Mouse (Mus musculus): ENCODE results near the gene Myct1. TPM values are rescaled to one million over a fixed set of nuclear protein-coding genes. Genes with fewer than 3 reads are reported as not detected.
A peak's percentile ranks its signal among the peaks of the same experiment; 100 is the strongest.

Myct1 gene
- polyA plus RNA-seq, 1 experiment from 2014 or later = 2.1 TPM

DNA sequence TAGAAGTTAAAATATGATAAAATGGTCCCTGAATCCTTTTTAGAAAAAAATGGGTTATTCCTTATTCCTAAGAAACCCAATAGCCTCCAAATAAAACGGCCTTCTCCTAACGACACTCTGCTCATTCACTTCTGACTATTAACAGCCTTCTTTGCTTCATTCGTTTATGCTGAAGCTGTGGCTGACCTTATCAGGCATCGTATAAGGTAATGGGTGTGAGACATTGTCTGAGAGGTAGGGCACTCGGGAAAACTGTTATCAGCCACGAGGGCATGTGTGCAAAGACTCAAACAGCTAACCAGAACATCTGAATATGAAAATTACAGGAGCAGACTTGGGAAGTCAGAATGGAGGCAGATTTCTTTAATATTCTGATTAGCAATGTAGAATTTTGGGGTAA is 3.0 kb downstream of the Myct1 start:
- Histone ChIP-seq H3K9ac (ENCODE audit: low read length) (no peak overlapping the region), H3K9me3 (ENCODE audit: control insufficient read depth, low read length) (no peaks in the 10 kb centered on the region), H3K27ac (ENCODE audit: low read depth, low read length) (no peak overlapping the region), H3K4me3 (ENCODE audit: low read depth, low read length) (no peak overlapping the region), H3K4me1 (ENCODE audit: control insufficient read depth, insufficient read depth, low read length) (no peaks in the 10 kb centered on the region), H3K4me2 (ENCODE audit: low read depth) (no peak overlapping the region), H3K36me3 (ENCODE audit: control insufficient read depth, insufficient read depth, low read length) (no peaks in the 10 kb centered on the region), H3K27me3 (ENCODE audit: control insufficient read depth, insufficient read depth, low read length) (no peaks in the 10 kb centered on the region)
- DNase-seq (ENCODE audit: low spot score) (no peak), ATAC-seq (ENCODE audit: insufficient read depth, low FRiP score, low TSS enrichment) (no peak)
- 69% methylated on average over 6 of the region's 6 CpGs for WGBS

DNA sequence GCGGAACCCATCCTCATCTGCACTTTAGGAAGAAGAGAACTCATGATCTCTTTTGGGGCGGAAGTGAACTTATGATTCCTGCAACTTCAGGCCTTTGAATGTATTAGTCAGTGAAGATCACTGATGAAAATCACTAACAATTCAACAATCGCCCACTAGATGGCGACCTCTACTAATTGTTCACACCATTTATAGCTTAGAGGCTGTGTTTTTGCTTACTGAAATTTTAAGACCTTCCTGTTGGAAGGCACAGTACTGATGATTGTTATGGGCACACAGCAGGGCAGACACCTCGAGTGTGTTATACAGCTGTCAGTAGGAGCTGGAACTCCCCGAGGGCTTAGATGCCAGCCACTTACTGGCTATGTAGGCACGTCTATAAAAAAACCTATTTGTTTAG is 6.5 kb downstream of the Myct1 start:
- H3K9me3 ChIP-seq (ENCODE audit: control insufficient read depth, low read length) = no peaks in the 10 kb centered on the region
- no peak overlapping the region for H3K9ac ChIP-seq (ENCODE audit: low read length)
- 19% methylated on average over 7 of the region's 7 CpGs for WGBS
- DNase-seq (ENCODE audit: low spot score) = peak; percentile 46
- peak; percentile 80 for ATAC-seq (ENCODE audit: insufficient read depth, low FRiP score, low TSS enrichment)
- H3K4me3 ChIP-seq (ENCODE audit: low read depth, low read length) = no peak overlapping the region
- H3K4me1 ChIP-seq (ENCODE audit: control insufficient read depth, insufficient read depth, low read length) = no peaks in the 10 kb centered on the region
- no peak overlapping the region for H3K27ac ChIP-seq (ENCODE audit: low read depth, low read length)
- no peak overlapping the region for H3K4me2 ChIP-seq (ENCODE audit: low read depth)
- no peaks in the 10 kb centered on the region for H3K36me3 ChIP-seq (ENCODE audit: control insufficient read depth, insufficient read depth, low read length)
- no peaks in the 10 kb centered on the region for H3K27me3 ChIP-seq (ENCODE audit: control insufficient read depth, insufficient read depth, low read length)

DNA sequence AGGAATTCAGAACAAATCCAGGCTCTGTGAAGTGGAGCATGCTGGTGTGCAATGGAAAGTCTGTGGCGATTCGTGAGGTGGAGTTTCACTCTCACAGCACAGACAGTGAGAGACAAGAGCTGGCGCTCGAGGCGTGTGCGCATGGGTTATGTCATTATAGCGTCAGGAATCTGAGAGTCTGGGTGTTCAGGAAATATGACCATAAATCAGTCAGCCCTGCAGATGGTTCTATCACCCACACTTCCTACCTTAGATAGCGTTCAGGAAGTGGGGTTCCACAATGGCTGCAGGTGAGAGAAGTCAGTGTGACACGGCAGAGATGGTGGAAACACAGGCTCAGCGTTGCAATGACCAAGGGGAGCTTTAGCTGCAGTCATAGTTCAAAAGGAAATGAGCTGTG is 9.9 kb downstream of the Myct1 start:
- no peaks in the 10 kb centered on the region for H3K27me3 ChIP-seq (ENCODE audit: control insufficient read depth, insufficient read depth, low read length)
- no peak overlapping the region for H3K27ac ChIP-seq (ENCODE audit: low read depth, low read length)
- H3K9me3 ChIP-seq (ENCODE audit: control insufficient read depth, low read length) = no peaks in the 10 kb centered on the region
- no peaks in the 10 kb centered on the region for H3K36me3 ChIP-seq (ENCODE audit: control insufficient read depth, insufficient read depth, low read length)
- H3K9ac ChIP-seq (ENCODE audit: low read length) = no peak overlapping the region
- no peak overlapping the region for H3K4me2 ChIP-seq (ENCODE audit: low read depth)
- 87% methylated on average over 10 of the region's 10 CpGs for WGBS
- DNase-seq (ENCODE audit: low spot score) (no peak), ATAC-seq (ENCODE audit: insufficient read depth, low FRiP score, low TSS enrichment) (no peak)
- H3K4me3 ChIP-seq (ENCODE audit: low read depth, low read length) = no peak overlapping the region
- H3K4me1 ChIP-seq (ENCODE audit: control insufficient read depth, insufficient read depth, low read length) = no peaks in the 10 kb centered on the region

DNA sequence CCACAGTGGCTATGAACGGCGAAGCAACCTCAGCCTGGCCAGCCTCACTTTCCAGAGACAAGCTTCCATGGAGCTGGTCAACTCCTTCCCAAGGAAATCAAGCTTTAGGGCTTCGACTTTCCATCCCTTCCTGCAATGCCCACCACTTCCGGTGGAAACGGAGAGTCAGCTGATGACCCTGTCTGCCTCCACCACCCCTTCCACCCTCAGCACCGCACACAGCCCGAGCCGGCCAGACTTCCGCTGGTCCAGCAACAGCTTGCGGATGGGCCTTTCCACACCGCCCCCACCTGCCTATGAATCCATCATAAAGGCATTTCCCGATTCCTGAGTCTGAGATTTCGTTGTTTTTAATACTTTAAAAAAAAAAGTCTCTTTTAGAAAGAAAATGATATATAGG is 10.8 kb downstream of the Myct1 start:
- ATAC-seq (ENCODE audit: insufficient read depth, low FRiP score, low TSS enrichment) (no peak), DNase-seq (ENCODE audit: low spot score) (no peak)
- H3K4me1 ChIP-seq (ENCODE audit: control insufficient read depth, insufficient read depth, low read length) = no peaks in the 10 kb centered on the region
- H3K27ac ChIP-seq (ENCODE audit: low read depth, low read length) = no peak overlapping the region
- H3K9ac ChIP-seq (ENCODE audit: low read length) = no peak overlapping the region
- no peak overlapping the region for H3K4me3 ChIP-seq (ENCODE audit: low read depth, low read length)
- no peaks in the 10 kb centered on the region for H3K36me3 ChIP-seq (ENCODE audit: control insufficient read depth, insufficient read depth, low read length)
- 90% methylated on average over 13 of the region's 13 CpGs for WGBS
- H3K4me2 ChIP-seq (ENCODE audit: low read depth) = no peak overlapping the region
- no peaks in the 10 kb centered on the region for H3K27me3 ChIP-seq (ENCODE audit: control insufficient read depth, insufficient read depth, low read length)
- no peaks in the 10 kb centered on the region for H3K9me3 ChIP-seq (ENCODE audit: control insufficient read depth, low read length)

DNA sequence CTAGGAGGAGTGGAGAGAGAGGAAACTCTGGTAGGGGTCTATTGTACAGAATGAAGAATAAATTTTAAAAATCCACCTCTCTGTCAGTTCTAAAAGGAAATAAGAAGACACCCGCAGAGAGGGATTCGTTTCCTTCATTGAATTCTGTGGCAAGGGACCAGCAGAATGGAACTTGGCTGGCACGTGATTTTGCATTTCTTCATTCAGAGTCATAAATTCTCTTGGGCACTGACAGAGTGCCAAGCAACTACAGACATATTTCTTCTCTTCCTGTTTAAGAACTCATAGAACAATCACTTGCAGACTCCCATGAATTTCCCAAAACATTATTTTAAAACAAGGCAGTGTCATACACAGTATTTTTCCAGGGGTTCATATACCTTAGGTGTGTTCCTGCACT is 15.3 kb downstream of the Myct1 start:
- Histone ChIP-seq H3K9ac (ENCODE audit: low read length) (no peak overlapping the region), H3K27ac (ENCODE audit: low read depth, low read length) (no peak overlapping the region), H3K4me2 (ENCODE audit: low read depth) (no peak overlapping the region), H3K9me3 (ENCODE audit: control insufficient read depth, low read length) (no peaks in the 10 kb centered on the region), H3K4me1 (ENCODE audit: control insufficient read depth, insufficient read depth, low read length) (no peaks in the 10 kb centered on the region), H3K36me3 (ENCODE audit: control insufficient read depth, insufficient read depth, low read length) (no peaks in the 10 kb centered on the region), H3K27me3 (ENCODE audit: control insufficient read depth, insufficient read depth, low read length) (no peaks in the 10 kb centered on the region), H3K4me3 (ENCODE audit: low read depth, low read length) (no peak overlapping the region)
- no peak for ATAC-seq (ENCODE audit: insufficient read depth, low FRiP score, low TSS enrichment)
- 79% methylated on average over 3 of the region's 3 CpGs for WGBS
- DNase-seq (ENCODE audit: low spot score) = no peak

DNA sequence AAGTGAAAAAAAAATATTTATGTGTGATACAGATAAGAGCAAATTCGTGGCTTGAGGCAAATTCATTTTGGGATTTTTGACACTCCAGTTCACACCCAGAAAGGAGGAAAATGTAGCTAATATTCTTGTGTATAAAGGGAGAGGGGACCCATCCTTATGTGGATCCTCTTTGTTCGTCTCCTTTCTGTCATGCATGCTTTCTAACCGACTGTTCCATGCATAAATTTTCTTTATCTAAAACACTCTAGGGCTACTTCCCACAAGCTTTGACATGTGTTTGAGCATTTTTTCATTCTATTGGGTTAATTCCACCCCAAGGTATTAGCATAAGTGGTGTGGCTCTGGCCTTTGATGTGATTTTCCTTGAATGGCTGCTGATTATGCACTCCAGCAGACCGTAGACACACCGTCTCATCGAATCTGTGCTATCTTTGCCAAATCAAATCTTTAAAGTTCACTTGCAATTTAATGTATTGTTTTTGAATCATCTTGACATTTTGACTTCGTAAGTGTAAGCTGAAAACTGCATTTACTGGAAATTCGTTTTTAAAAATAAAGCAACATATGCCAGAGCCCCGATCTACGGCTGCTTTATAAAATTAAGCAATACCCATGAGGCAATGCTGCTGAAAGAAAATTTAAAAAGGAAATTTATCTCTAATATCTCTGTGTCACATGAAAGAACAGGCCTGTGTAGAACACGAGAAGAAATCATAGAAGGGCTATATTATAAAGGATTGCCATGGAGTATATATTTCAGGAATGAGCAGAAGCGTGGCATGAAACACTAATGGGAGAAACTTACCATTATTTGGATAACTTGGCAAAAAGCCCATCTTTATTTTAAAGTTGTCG is 21.8 kb downstream of the Myct1 start:
- Histone ChIP-seq H3K27me3 (ENCODE audit: control insufficient read depth, insufficient read depth, low read length) (no peaks in the 10 kb centered on the region), H3K4me2 (ENCODE audit: low read depth) (no peak overlapping the region), H3K27ac (ENCODE audit: low read depth, low read length) (no peak overlapping the region), H3K9ac (ENCODE audit: low read length) (no peak overlapping the region), H3K9me3 (ENCODE audit: control insufficient read depth, low read length) (no peaks in the 10 kb centered on the region), H3K36me3 (ENCODE audit: control insufficient read depth, insufficient read depth, low read length) (no peaks in the 10 kb centered on the region), H3K4me3 (ENCODE audit: low read depth, low read length) (no peak overlapping the region), H3K4me1 (ENCODE audit: control insufficient read depth, insufficient read depth, low read length) (no peaks in the 10 kb centered on the region)
- ATAC-seq (ENCODE audit: insufficient read depth, low FRiP score, low TSS enrichment) (no peak), DNase-seq (ENCODE audit: low spot score) (no peak)
- WGBS = 87% methylated on average over 13 of the region's 13 CpGs

DNA sequence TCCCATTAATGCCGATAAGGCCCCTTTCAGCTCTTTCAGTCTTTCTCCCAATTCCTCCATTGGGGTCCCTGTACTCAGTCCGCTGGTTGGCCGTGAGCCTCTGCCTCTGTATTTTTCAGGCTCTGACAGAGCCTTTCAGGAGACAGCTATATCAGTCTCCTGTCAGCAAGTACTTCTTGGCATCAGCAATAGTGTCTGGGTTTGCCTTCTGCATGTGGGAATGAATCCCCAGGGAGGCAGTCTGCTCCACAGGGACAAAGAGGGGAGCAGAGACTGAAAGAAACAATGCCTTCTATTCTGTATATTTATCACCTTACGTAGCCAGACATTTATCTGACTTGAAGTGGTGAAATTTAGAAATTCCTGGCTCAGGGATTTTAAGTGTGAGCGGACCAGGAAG is 32.7 kb downstream of the Myct1 start:
- 84% methylated on average over 5 of the region's 5 CpGs for WGBS
- H3K4me1 ChIP-seq (ENCODE audit: control insufficient read depth, insufficient read depth, low read length) = no peaks in the 10 kb centered on the region
- no peaks in the 10 kb centered on the region for H3K9me3 ChIP-seq (ENCODE audit: control insufficient read depth, low read length)
- ATAC-seq (ENCODE audit: insufficient read depth, low FRiP score, low TSS enrichment) (no peak), DNase-seq (ENCODE audit: low spot score) (no peak)
- H3K9ac ChIP-seq (ENCODE audit: low read length) = no peak overlapping the region
- H3K27me3 ChIP-seq (ENCODE audit: control insufficient read depth, insufficient read depth, low read length) = no peaks in the 10 kb centered on the region
- no peaks in the 10 kb centered on the region for H3K36me3 ChIP-seq (ENCODE audit: control insufficient read depth, insufficient read depth, low read length)
- H3K27ac ChIP-seq (ENCODE audit: low read depth, low read length) = no peak overlapping the region
- no peak overlapping the region for H3K4me2 ChIP-seq (ENCODE audit: low read depth)
- no peak overlapping the region for H3K4me3 ChIP-seq (ENCODE audit: low read depth, low read length)

DNA sequence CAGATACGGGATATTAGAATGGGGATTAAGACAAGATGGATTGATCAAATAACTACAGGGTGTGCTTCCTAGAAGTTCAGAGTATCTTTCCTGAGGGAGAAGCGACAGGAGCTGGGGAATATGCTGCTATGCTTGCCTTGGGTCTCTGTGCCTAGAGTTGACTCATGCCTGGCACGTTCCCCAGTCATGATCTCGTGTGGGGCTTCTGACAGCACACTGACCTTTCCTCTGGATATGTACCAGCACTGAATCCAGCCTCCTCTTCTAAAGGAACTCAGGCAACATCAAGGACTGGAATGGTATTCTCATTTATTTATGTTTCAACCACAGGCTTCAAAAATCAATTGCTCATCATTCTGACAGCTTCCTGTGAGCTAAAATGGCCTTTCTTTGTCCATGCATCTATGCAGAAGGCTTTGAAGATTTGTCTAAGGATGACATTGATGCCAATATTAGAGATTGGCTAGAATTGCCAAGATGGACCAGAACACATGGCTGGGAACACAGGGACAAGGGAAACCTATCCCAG is 40.2 kb downstream of the Myct1 start:
- DNase-seq (ENCODE audit: low spot score) (no peak), ATAC-seq (ENCODE audit: insufficient read depth, low FRiP score, low TSS enrichment) (no peak)
- H3K4me2 ChIP-seq (ENCODE audit: low read depth) = no peak overlapping the region
- no peak overlapping the region for H3K4me3 ChIP-seq (ENCODE audit: low read depth, low read length)
- 80% methylated on average over 4 of the region's 4 CpGs for WGBS
- H3K9me3 ChIP-seq (ENCODE audit: control insufficient read depth, low read length) = no peaks in the 10 kb centered on the region
- H3K9ac ChIP-seq (ENCODE audit: low read length) = no peak overlapping the region
- H3K4me1 ChIP-seq (ENCODE audit: control insufficient read depth, insufficient read depth, low read length) = no peaks in the 10 kb centered on the region
- no peaks in the 10 kb centered on the region for H3K27me3 ChIP-seq (ENCODE audit: control insufficient read depth, insufficient read depth, low read length)
- no peaks in the 10 kb centered on the region for H3K36me3 ChIP-seq (ENCODE audit: control insufficient read depth, insufficient read depth, low read length)
- H3K27ac ChIP-seq (ENCODE audit: low read depth, low read length) = no peak overlapping the region

DNA sequence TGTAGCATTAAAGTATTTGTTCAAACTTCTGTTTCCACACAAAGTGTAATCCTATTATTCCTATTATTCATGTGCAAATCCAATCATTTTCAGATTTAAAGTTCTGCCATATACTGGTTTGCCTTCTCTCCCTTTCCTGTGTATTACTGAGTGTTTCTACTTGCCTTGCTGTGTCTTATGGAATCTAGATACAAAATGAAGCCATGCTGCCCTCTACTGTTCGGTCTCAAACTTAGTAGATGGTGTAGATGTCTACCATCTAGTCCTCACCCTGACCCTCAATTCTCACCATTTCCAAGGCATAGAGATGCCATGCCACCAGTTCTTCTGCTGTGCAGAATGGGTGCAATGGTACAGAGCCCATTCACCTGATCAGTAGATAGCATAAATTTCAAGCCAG is 40.8 kb downstream of the Myct1 start:
- DNase-seq (ENCODE audit: low spot score) = no peak
- no peaks in the 10 kb centered on the region for H3K36me3 ChIP-seq (ENCODE audit: control insufficient read depth, insufficient read depth, low read length)
- no peak for ATAC-seq (ENCODE audit: insufficient read depth, low FRiP score, low TSS enrichment)

More for the DNA sequence above, 40.8 kb downstream of the Myct1 start:
- Histone ChIP-seq H3K27ac (ENCODE audit: low read depth, low read length) (no peak overlapping the region), H3K9ac (ENCODE audit: low read length) (no peak overlapping the region), H3K9me3 (ENCODE audit: control insufficient read depth, low read length) (no peaks in the 10 kb centered on the region), H3K4me3 (ENCODE audit: low read depth, low read length) (no peak overlapping the region), H3K27me3 (ENCODE audit: control insufficient read depth, insufficient read depth, low read length) (no peaks in the 10 kb centered on the region), H3K4me2 (ENCODE audit: low read depth) (no peak overlapping the region), H3K4me1 (ENCODE audit: control insufficient read depth, insufficient read depth, low read length) (no peaks in the 10 kb centered on the region)
- 31% methylated on average over 1 of the region's 1 CpGs for WGBS
